Mouse (Mus musculus): ENCODE results near the gene Aida. TPM values are rescaled to one million over a fixed set of nuclear protein-coding genes. Genes with fewer than 3 reads are reported as not detected.

Aida gene
- total and polyA plus RNA-seq, 3 experiments = 17.7 to 36.0 TPM; not detected in 1

DNA sequence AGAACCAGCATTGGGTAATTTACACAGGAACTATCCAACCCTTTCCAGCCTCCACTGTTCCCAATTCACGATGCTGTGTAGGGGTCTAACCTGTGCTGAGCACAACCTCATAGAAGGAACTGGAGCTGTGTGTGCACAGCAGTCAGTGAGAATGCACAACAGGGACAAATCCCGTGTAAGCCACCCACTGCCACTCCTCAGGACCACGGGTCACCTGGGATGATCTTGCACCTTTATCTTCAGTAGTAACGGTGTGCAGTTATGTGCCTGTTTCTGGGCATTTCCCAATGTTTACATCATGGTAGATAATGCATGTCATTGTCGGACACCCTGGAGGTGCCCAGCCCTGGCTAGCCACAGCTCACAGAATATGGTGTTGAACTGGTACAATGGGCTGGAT is 20.6 kb upstream of the Aida start:
- H3K4me1 ChIP-seq (ENCODE audit: control insufficient read depth in 1 of 2, insufficient read depth in 2 of 2, low read length in 2 of 2) = no peaks in the 10 kb centered on the region
- no peak overlapping the region for H3K9ac ChIP-seq (ENCODE audit: control insufficient read depth, low read depth, low read length, poor library complexity, severe bottlenecking)
- peaks cover 0 to 4% of the 10 kb centered on the region in 2 experiments; a peak in 1 of 4 replicates for H3K36me3 ChIP-seq (ENCODE audit: control insufficient read depth in 1 of 2, insufficient read depth in 2 of 2, low read length in 2 of 2)
- no peaks in the 10 kb centered on the region for H3K9me3 ChIP-seq (replicated peaks; ENCODE audit: insufficient read depth, low read length)
- H3K79me2 ChIP-seq (ENCODE audit: control insufficient read depth, insufficient read depth, low read length, poor library complexity) = no peaks in the 10 kb centered on the region
- DNase-seq (ENCODE audit: low read depth, low spot score) = no peak
- TF ChIP-seq CHD2 (IDR thresholded peaks at IDR 0.05; ENCODE audit: low read length) (no peak), POLR2AphosphoS5 (IDR thresholded peaks at IDR 0.05; ENCODE audit: borderline replicate concordance, low read depth, low read length) (0 out of 2 replicates have a peak, but pooled peaks have one; percentile 26)
- H3K27ac ChIP-seq (ENCODE audit: control insufficient read depth, low read depth, low read length) = no peak overlapping the region
- H3K27me3 ChIP-seq (ENCODE audit: control insufficient read depth in 1 of 2, insufficient read depth in 2 of 2, low read length in 2 of 2) = no peaks in the 10 kb centered on the region
- no peak overlapping the region for H3K4me3 ChIP-seq (ENCODE audit: control insufficient read depth in 1 of 2, insufficient read depth in 1 of 2, low read depth in 2 of 2, low read length in 2 of 2)

DNA sequence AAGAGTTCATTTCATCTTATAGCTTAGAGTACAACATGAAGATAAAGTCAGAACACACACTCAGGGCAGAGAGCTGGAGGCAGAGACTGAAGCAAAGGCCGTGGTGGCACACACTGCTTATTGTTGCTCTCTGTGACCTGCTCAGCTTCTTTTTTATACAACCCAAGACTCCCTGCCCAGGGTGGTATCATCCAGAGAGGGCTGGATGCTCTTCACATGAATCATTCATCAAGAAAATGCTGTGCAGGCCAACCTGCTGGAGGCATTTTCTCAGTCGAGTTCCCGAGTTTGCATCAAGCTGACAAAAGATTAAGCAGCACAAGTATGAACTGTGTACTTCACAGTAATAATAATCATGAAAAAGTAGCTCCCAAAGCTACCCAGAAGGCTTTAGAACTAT is 8.0 kb upstream of the Aida start:
- Histone ChIP-seq H3K9me3 (replicated peaks; ENCODE audit: insufficient read depth, low read length) (no peaks in the 10 kb centered on the region), H3K4me3 (ENCODE audit: control insufficient read depth in 1 of 2, insufficient read depth in 1 of 2, low read depth in 2 of 2, low read length in 2 of 2) (no peak overlapping the region), H3K4me1 (ENCODE audit: control insufficient read depth in 1 of 2, insufficient read depth in 2 of 2, low read length in 2 of 2) (no peaks in the 10 kb centered on the region), H3K9ac (ENCODE audit: control insufficient read depth, low read depth, low read length, poor library complexity, severe bottlenecking) (no peak overlapping the region), H3K27ac (ENCODE audit: control insufficient read depth, low read depth, low read length) (no peak overlapping the region), H3K36me3 (ENCODE audit: control insufficient read depth in 1 of 2, insufficient read depth in 2 of 2, low read length in 2 of 2) (peaks cover 0 to 32% of the 10 kb centered on the region in 2 experiments; a peak in 2 of 4 replicates), H3K27me3 (ENCODE audit: control insufficient read depth in 1 of 2, insufficient read depth in 2 of 2, low read length in 2 of 2) (no peaks in the 10 kb centered on the region), H3K79me2 (ENCODE audit: control insufficient read depth, insufficient read depth, low read length, poor library complexity) (0 out of 2 replicates have a peak, but pooled peaks cover 2% of the 10 kb centered on the region)
- DNase-seq (ENCODE audit: low read depth, low spot score) = no peak
- TF ChIP-seq EP300 (IDR thresholded peaks at IDR 0.05; ENCODE audit: low read depth in 1 of 2, low read length in 2 of 2) (no peak), ZC3H11A (IDR thresholded peaks at IDR 0.05; ENCODE audit: low read depth, low read length) (no peak), MAX (IDR thresholded peaks at IDR 0.05; ENCODE audit: low read length) (no peak), CTCF (IDR thresholded peaks at IDR 0.05 in 2 of 3, conservative IDR thresholded peaks at IDR 0.05 in 1 of 3; ENCODE audit: control insufficient read depth in 1 of 3, insufficient read depth in 1 of 3, low read depth in 2 of 3, low read length in 3 of 3, poor library complexity in 1 of 3, severe bottlenecking in 1 of 3) (no peak), ZKSCAN1 (IDR thresholded peaks at IDR 0.05; ENCODE audit: low read depth, low read length) (no peak), MAFK (IDR thresholded peaks at IDR 0.05; ENCODE audit: borderline replicate concordance, low read depth, low read length) (no peak), POLR2AphosphoS2 (IDR thresholded peaks at IDR 0.05; ENCODE audit: low read length) (no peak), ZMIZ1 (IDR thresholded peaks at IDR 0.05; ENCODE audit: low read depth, low read length) (no peak), UBTF (IDR thresholded peaks at IDR 0.05; ENCODE audit: borderline replicate concordance, insufficient read depth, low read depth, low read length) (no peak), GABPA (IDR thresholded peaks at IDR 0.05; ENCODE audit: low read depth, low read length) (no peak), TBP (IDR thresholded peaks at IDR 0.05; ENCODE audit: low read depth, low read length) (no peak), SIN3A (IDR thresholded peaks at IDR 0.05; ENCODE audit: low read length) (no peak), SMC3 (IDR thresholded peaks at IDR 0.05; ENCODE audit: low read depth, low read length) (no peak), KAT2A (conservative IDR thresholded peaks at IDR 0.05; ENCODE audit: low read depth, low read length) (no peak), JUND (IDR thresholded peaks at IDR 0.05; ENCODE audit: low read depth, low read length) (no peak), POLR2A (IDR thresholded peaks at IDR 0.05; ENCODE audit: control insufficient read depth in 1 of 2, insufficient read depth in 1 of 2, low read depth in 1 of 2, low read length in 2 of 2, poor library complexity in 1 of 2) (no peak), ETS1 (IDR thresholded peaks at IDR 0.05; ENCODE audit: low read depth, low read length) (no peak), BHLHE40 (IDR thresholded peaks at IDR 0.05; ENCODE audit: borderline replicate concordance, low read depth, low read length) (no peak), MEF2A (IDR thresholded peaks at IDR 0.05; ENCODE audit: extremely low read depth, insufficient replicate concordance, low read depth, low read length, poor library complexity, severe bottlenecking) (no peak)

Data from MEL (cell line).